Mouse (Mus musculus) heart, postnatal 0 days (tissue): Measurements from ENCODE around the gene Rock2. TPM values are rescaled to one million over a fixed set of nuclear protein-coding genes. Genes with fewer than 3 reads are reported as not detected.

ENCODE experiments used
- ATAC-seq: fragments of 200-750 bp; cut with Nextera tagmentation; 2 replicates; pipeline ENCODE4 v1.8.0; 2017; ENCODE audit warnings: low read depth, moderate number of reproducible peaks, moderate library complexity; ENCODE audit not compliant: insufficient read depth
- DNase-seq: peaks from one replicate; pipeline ENCODE4 v3.0.0-alpha.2; 2016; ENCODE audit warnings: low spot score
- H3K27ac ChIP-seq: fragments of 300-500 bp; sonication (generic); 2 replicates; pipeline ENCODE4 v1.5.1; 2014; ENCODE audit warnings: low read depth, mild to moderate bottlenecking
- H3K27me3 ChIP-seq: fragments of 300-500 bp; sonication (generic); 2 replicates; pipeline ENCODE4 v1.6.1; 2014; ENCODE audit warnings: low read length, mixed read lengths; ENCODE audit not compliant: control insufficient read depth, insufficient read depth
- H3K36me3 ChIP-seq: fragments of 300-500 bp; sonication (generic); replicated peaks from 2 replicates; pipeline ENCODE4 v1.6.1; 2014; ENCODE audit warnings: low read length, mixed read lengths; ENCODE audit not compliant: control insufficient read depth, insufficient read depth
- H3K4me1 ChIP-seq: fragments of 300-500 bp; sonication (generic); 2 replicates; pipeline ENCODE4 v1.6.1; 2014; ENCODE audit warnings: antibody characterized with exemption; ENCODE audit not compliant: control insufficient read depth, insufficient read depth
- H3K4me2 ChIP-seq: fragments of 300-500 bp; sonication (generic); 2 replicates; pipeline ENCODE4 v1.6.1; 2014; ENCODE audit warnings: low read depth, mild to moderate bottlenecking, low read length, moderate library complexity
- H3K4me3 ChIP-seq: fragments of 300-500 bp; sonication (generic); 2 replicates; pipeline ENCODE4 v1.5.1; 2014; ENCODE audit warnings: low read depth, low read length
- H3K9ac ChIP-seq: fragments of 300-500 bp; sonication (generic); replicated peaks from 2 replicates; pipeline ENCODE4 v1.6.1; 2014; ENCODE audit warnings: low read depth, low read length, mixed read lengths
- H3K9me3 ChIP-seq: fragments of 300-500 bp; sonication (generic); replicated peaks from 2 replicates; pipeline ENCODE4 v1.6.1; 2016; ENCODE audit warnings: low read length; ENCODE audit not compliant: control insufficient read depth
- CTCF ChIP-seq: IDR thresholded peaks from 2 replicates; pipeline ENCODE4 v1.5.1; 2016; ENCODE audit warnings: antibody characterized with exemption, control low read depth, low read depth
- EP300 ChIP-seq: IDR thresholded peaks from 2 replicates; pipeline ENCODE4 v1.6.1; 2016; ENCODE audit warnings: antibody characterized with exemption, low read depth
- WGBS: fragments of 180-500 bp; shearing (Covaris S2); extraction: QIAGEN DNeasy Blood & Tissue Kit; methylation state at CpG from one replicate; pipeline ENCODE4 v1.1.7; 2014; 5-methylcytosine and 5-hydroxymethylcytosine counted together
- polyA plus RNA-seq: library from polyadenylated mRNA; unstranded; fragments of >200 nt; fragmentation: Nextera tagmentation; extraction: Ambion mirVana; gene quantifications from 2 replicates; pipeline ENCODE4 v1.2.1, GENCODE M21; 2015
- total RNA-seq: library from RNA; depleted of rRNA; stranded (reverse); fragments of >200 nt; gene quantifications from 2 replicates; pipeline ENCODE4 v1.2.3, GENCODE M21; 2014; ENCODE audit warnings: low replicate concordance

The Rock2 gene
- total and polyA plus RNA-seq, 2 experiments from 2014 or later, result 24.6 to 49.2 TPM

DNA sequence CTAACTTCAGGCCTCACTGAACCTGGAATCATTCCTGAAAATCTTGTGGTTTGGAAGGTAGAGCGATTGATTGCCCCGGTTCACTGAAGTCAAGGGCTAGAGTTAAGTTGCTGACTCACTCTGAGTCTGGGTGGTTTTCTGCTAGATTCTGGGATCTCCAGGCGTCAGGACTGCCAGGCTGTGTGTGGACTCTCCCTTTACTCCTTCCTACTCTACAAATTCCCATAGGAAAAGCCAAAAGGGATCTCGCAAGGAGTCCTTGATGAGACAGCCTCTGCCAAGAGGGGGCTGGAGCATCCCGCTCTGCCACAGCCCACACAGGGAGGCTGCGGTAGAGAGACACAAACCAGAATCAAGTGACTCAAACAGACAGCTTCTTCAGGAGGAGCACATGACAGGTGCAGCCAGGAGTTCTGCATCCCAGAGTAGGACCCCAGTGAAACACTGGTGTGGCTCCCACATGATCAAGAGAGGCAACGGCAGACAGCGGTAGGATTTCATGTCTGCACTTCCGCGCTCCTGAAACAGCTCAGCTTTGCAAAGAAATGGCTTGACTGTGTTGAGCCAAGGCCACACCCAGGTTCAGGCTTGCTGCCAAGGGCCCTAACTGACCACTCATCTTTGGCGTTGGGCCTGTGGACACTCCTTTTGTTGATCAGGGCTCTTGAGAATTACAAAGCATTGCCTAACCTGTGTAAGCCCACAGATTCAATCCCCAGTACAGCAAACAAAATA lies 41.1 kb upstream of the Rock2 start:
- no peak for TF ChIP-seq EP300
- TF ChIP-seq CTCF, result no peak
- H3K4me3 ChIP-seq, result no peak overlapping the region
- H3K9ac ChIP-seq, result 0 out of 2 replicates have a peak overlapping the region, but pooled peaks have one; percentile 29
- WGBS, result 37% methylated on average over 11 of the region's 11 CpGs
- H3K4me2 ChIP-seq, result peak overlapping the region; percentile 33
- H3K27ac ChIP-seq, result peak overlapping the region; percentile 65
- no peaks in the 10 kb centered on the region for H3K27me3 ChIP-seq
- H3K9me3 ChIP-seq, result no peaks in the 10 kb centered on the region
- peaks cover 15% of the 10 kb centered on the region for H3K4me1 ChIP-seq
- ATAC-seq (peak; percentile 40), DNase-seq (peak; percentile 68)
- H3K36me3 ChIP-seq, result no peaks in the 10 kb centered on the region

DNA sequence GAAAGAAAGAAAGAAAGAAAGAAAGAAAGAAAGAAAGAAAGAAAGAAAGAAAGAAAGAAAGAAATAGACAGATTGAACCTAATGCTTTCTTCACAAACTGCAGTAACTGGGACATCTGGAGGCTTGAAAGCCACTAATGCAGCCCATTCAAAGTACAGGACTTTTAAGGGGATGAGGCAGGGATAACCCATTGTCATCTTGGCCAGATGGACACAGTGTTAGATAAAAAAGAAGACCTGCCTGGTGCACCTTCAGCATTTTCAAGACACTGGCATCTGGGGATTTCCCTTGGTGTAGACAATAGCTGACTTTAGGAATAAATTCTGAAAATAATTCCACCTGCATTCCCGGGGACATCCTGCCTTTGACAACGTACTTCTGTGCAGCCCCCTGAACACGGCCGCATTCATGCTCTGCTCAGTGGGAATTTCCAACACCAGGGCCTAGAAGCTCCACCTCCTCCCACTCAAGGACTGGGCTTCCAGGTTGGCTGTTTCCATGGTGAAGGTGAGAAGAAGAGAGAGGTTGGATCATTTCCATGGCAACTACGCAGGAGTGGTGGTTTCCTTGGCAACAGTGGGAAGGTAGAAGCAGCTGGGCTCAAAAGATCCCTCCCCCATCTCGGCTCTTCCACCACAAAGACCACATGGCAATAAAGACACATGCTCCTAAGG lies 38.9 kb upstream of the Rock2 start:
- WGBS, result 72% methylated on average over 6 of the region's 6 CpGs
- ATAC-seq (no peak), DNase-seq (no peak)
- no peak for TF ChIP-seq EP300
- no peak for TF ChIP-seq CTCF
- H3K36me3 ChIP-seq, result no peaks in the 10 kb centered on the region
- no peak overlapping the region for H3K4me3 ChIP-seq
- H3K9ac ChIP-seq, result no peak overlapping the region
- H3K4me1 ChIP-seq, result peaks cover 9% of the 10 kb centered on the region
- H3K27me3 ChIP-seq, result no peaks in the 10 kb centered on the region
- H3K4me2 ChIP-seq, result no peak overlapping the region
- no peak overlapping the region for H3K27ac ChIP-seq
- no peaks in the 10 kb centered on the region for H3K9me3 ChIP-seq

DNA sequence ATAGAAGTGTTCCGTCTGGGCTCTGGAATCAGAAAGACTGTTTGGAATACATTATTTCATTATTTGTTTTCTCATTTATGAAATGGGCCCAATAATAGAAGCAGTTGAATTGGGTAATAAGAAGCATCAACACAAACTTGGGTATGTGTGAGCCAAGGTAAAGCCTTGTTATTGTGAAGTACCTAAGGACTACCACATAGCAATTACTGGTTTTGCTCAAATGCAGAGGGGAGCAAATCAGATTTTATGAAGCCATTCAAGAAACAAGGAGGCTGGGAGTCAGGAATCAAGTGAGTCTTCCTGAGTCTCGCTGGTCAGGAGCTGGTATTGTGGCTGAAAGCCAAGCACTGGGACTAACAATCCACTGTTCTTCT lies 38.4 kb upstream of the Rock2 start:
- Histone ChIP-seq H3K4me3 (no peak overlapping the region), H3K4me2 (no peak overlapping the region), H3K27me3 (no peaks in the 10 kb centered on the region), H3K27ac (no peak overlapping the region), H3K9me3 (no peaks in the 10 kb centered on the region), H3K9ac (no peak overlapping the region), H3K36me3 (no peaks in the 10 kb centered on the region), H3K4me1 (peaks cover 6% of the 10 kb centered on the region; the same call in 1 of the 2 replicates)
- no peak for TF ChIP-seq EP300
- no peak for TF ChIP-seq CTCF
- no peak for ATAC-seq
- DNase-seq, result no peak
- 78% methylated on average over 2 of the region's 2 CpGs for WGBS

DNA sequence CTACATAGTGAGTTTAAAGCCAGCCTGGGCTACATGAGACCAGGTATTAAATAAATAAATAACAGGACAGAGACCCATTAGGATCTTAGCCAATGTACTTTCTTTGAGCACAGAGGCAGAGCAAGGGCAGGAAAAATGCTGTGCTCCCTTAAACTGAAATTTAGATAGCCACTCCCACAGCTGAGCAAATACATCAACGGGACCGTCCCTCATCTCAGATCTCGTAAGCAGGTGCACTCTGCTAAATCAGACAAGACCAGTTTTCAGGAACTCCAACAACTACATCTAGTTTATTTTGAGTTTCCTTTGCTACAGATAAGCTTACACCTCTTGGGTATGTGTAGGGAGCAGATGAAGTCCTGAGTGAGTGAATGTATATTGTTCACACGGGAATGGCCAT lies 36.6 kb upstream of the Rock2 start:
- H3K4me3 ChIP-seq, result no peak overlapping the region
- no peaks in the 10 kb centered on the region for H3K9me3 ChIP-seq
- no peak for DNase-seq
- H3K4me2 ChIP-seq, result no peak overlapping the region
- no peak overlapping the region for H3K9ac ChIP-seq
- no peaks in the 10 kb centered on the region for H3K36me3 ChIP-seq
- no peak for TF ChIP-seq EP300
- TF ChIP-seq CTCF, result no peak
- H3K27me3 ChIP-seq, result no peaks in the 10 kb centered on the region
- ATAC-seq, result no peak
- H3K4me1 ChIP-seq, result peaks cover 6% of the 10 kb centered on the region; the same call in 1 of the 2 replicates
- H3K27ac ChIP-seq, result no peak overlapping the region
- WGBS, result 74% methylated on average over 4 of the region's 4 CpGs

DNA sequence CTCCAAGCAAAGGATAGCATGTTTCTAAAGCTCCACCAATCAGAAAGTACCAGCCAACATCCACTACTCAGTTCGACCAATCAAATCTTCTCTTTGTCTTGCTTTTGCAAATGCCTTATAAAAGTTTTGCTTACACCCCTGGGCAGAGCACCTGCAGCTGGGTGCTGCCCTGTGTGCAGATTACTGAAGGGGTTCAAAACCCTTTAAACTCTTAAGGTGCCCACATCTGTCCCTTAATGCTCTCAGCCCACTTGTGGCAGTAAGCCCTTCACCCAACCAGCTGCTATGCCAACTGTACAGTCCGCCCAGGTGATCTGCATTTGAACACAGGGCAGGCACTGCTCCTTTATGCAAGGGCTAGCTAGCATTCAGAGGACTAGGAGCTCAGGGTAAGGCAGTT lies 34.9 kb upstream of the Rock2 start:
- ATAC-seq (no peak), DNase-seq (no peak)
- no peak overlapping the region for H3K4me2 ChIP-seq
- no peaks in the 10 kb centered on the region for H3K9me3 ChIP-seq
- no peak overlapping the region for H3K9ac ChIP-seq
- no peaks in the 10 kb centered on the region for H3K27me3 ChIP-seq
- no peak for TF ChIP-seq CTCF
- TF ChIP-seq EP300, result no peak
- H3K4me3 ChIP-seq, result no peak overlapping the region
- H3K27ac ChIP-seq, result no peak overlapping the region
- H3K4me1 ChIP-seq, result no peaks in the 10 kb centered on the region
- no peaks in the 10 kb centered on the region for H3K36me3 ChIP-seq
- WGBS, result 87% methylated on average over 2 of the region's 2 CpGs
